Mouse (Mus musculus): ENCODE data around the gene Paqr4. TPM values are rescaled to one million over a fixed set of nuclear protein-coding genes. Genes with fewer than 3 reads are reported as not detected.

The Paqr4 gene
- polyA plus RNA-seq, 1 experiment = 2.2 TPM

GRCm38 (mm10) chr17:23699131-23700077 lies 41.3 kb downstream of the Paqr4 start:
- no peak for TF ChIP-seq TAL1 (IDR thresholded peaks at IDR 0.05; ENCODE audit: low read length)
- TF ChIP-seq GATA1 (IDR thresholded peaks at IDR 0.05; ENCODE audit: low read length) = no peak
- Histone ChIP-seq H3K36me3 (ENCODE audit: control insufficient read depth) (no peaks in the 10 kb centered on the region), H3K27me3 (ENCODE audit: control insufficient read depth) (peaks cover 75% of the 10 kb centered on the region), H3K4me3 (replicated peaks) (peak overlapping the region; percentile 63), H3K4me1 (ENCODE audit: control insufficient read depth) (peaks cover 11% of the 10 kb centered on the region), H3K9me3 (ENCODE audit: control insufficient read depth, low read length) (peaks cover 3% of the 10 kb centered on the region; the same call in 1 of the 2 replicates)

GRCm38 (mm10) chr17:23695801-23696200 lies 44.9 kb downstream of the Paqr4 start:
- Histone ChIP-seq H3K9me3 (ENCODE audit: control insufficient read depth, low read length) (peaks cover 3% of the 10 kb centered on the region; the same call in 1 of the 2 replicates), H3K4me1 (ENCODE audit: control insufficient read depth) (peaks cover 11% of the 10 kb centered on the region), H3K36me3 (ENCODE audit: control insufficient read depth) (no peaks in the 10 kb centered on the region), H3K27me3 (ENCODE audit: control insufficient read depth) (peaks cover 58% of the 10 kb centered on the region), H3K4me3 (replicated peaks) (no peak overlapping the region)
- no peak for TF ChIP-seq TAL1 (IDR thresholded peaks at IDR 0.05; ENCODE audit: low read length)

GRCm38 (mm10) chr17:23694491-23694890 lies 46.2 kb downstream of the Paqr4 start:
- Histone ChIP-seq H3K27me3 (ENCODE audit: control insufficient read depth) (peaks cover 45% of the 10 kb centered on the region), H3K36me3 (ENCODE audit: control insufficient read depth) (no peaks in the 10 kb centered on the region), H3K9me3 (ENCODE audit: control insufficient read depth, low read length) (no peaks in the 10 kb centered on the region; the same call in 1 of the 2 replicates), H3K4me3 (replicated peaks) (no peak overlapping the region), H3K4me1 (ENCODE audit: control insufficient read depth) (peaks cover 5% of the 10 kb centered on the region)
- TF ChIP-seq GATA1 (IDR thresholded peaks at IDR 0.05; ENCODE audit: low read length) (no peak), TAL1 (IDR thresholded peaks at IDR 0.05; ENCODE audit: low read length) (no peak)

Other genes starting within 250 kb of the Paqr4 start
- gene Zfp213, start 176.6 kb downstream of the Paqr4 start, polyA plus RNA-seq (2012) = 0.22 and 0.26 TPM in 2 replicates
- 0.03 TPM in 1 of 2 replicates, not detected in the other for gene Zfp13, start 141.4 kb downstream of the Paqr4 start, polyA plus RNA-seq (2012)
- not detected in 2 replicates for gene Zscan10, start 140.0 kb downstream of the Paqr4 start, polyA plus RNA-seq (2012)
- not detected in 2 replicates for gene Mmp25, start 95.6 kb downstream of the Paqr4 start, polyA plus RNA-seq (2012)
- gene Bicdl2, start 80.4 kb downstream of the Paqr4 start, polyA plus RNA-seq (2012) = not detected in 2 replicates
- 35.0 and 35.6 TPM in 2 replicates for gene Hcfc1r1, start 67.3 kb downstream of the Paqr4 start, polyA plus RNA-seq (2012)
- 8.8 and 10.0 TPM in 2 replicates for gene Thoc6, start 67.0 kb downstream of the Paqr4 start, polyA plus RNA-seq (2012)
- gene Tnfrsf12a, start 63.4 kb downstream of the Paqr4 start, polyA plus RNA-seq (2012) = 0.05 TPM in 1 of 2 replicates, not detected in the other
- gene Cldn6, start 61.6 kb downstream of the Paqr4 start, polyA plus RNA-seq (2012) = not detected in 2 replicates
- not detected in 2 replicates for gene Cldn9, start 56.8 kb downstream of the Paqr4 start, polyA plus RNA-seq (2012)
- gene 1520401A03Rik, start 18.1 kb downstream of the Paqr4 start, polyA plus RNA-seq (2012) = 0.06 TPM in 1 of 2 replicates, not detected in the other
- gene Pkmyt1, start 14.5 kb downstream of the Paqr4 start, polyA plus RNA-seq (2012) = 46.9 and 56.9 TPM in 2 replicates
- 0.02 TPM in 1 of 2 replicates, not detected in the other for gene Kremen2, start 5.0 kb upstream of the Paqr4 start, polyA plus RNA-seq (2012)
- 1.4 and 2.3 TPM in 2 replicates for gene Flywch1, start 30.7 kb upstream of the Paqr4 start, polyA plus RNA-seq (2012)
- gene Flywch2, start 45.2 kb upstream of the Paqr4 start, polyA plus RNA-seq (2012) = 0.06 TPM in 1 of 2 replicates, not detected in the other
- 21.7 and 36.5 TPM in 2 replicates for gene Srrm2, start 49.7 kb upstream of the Paqr4 start, polyA plus RNA-seq (2012)
- 109 and 150 TPM in 2 replicates for gene Elob, start 88.3 kb upstream of the Paqr4 start, polyA plus RNA-seq (2012)
- not detected in 2 replicates for gene Prss33, start 95.2 kb upstream of the Paqr4 start, polyA plus RNA-seq (2012)
- 0.03 TPM in 1 of 2 replicates, not detected in the other for gene Prss32, start 103.0 kb upstream of the Paqr4 start, polyA plus RNA-seq (2012)
- gene Prss41, start 103.3 kb upstream of the Paqr4 start, polyA plus RNA-seq (2012) = 0.05 and 0.09 TPM in 2 replicates
- gene Prss21, start 127.2 kb upstream of the Paqr4 start, polyA plus RNA-seq (2012) = not detected in 2 replicates
- gene Dcpp1, start 140.0 kb upstream of the Paqr4 start, polyA plus RNA-seq (2012) = not detected in 2 replicates
- gene Dcpp2, start 140.0 kb upstream of the Paqr4 start, polyA plus RNA-seq (2012) = not detected in 2 replicates
- not detected in 2 replicates for gene Dcpp3, start 176.6 kb upstream of the Paqr4 start, polyA plus RNA-seq (2012)
- gene Sbp, start 200.8 kb upstream of the Paqr4 start, polyA plus RNA-seq (2012) = not detected in 2 replicates
- gene Sbpl, start 214.4 kb upstream of the Paqr4 start, polyA plus RNA-seq (2012) = not detected in 2 replicates
- not detected in 2 replicates for gene Prss30, start 239.7 kb upstream of the Paqr4 start, polyA plus RNA-seq (2012)